Mouse (Mus musculus): ENCODE measurements at regions not wholly inside any gene's neighbourhood (a gene's known extent, or its start where the extent isn't known, plus 50 kb on each side); places are given as distances from the start of the nearest gene placed in this dataset.

GRCm38 (mm10) chr9:47423462-47423832, 106.5 kb upstream of the Cadm1 start:
- ATAC-seq (replicated peaks; ENCODE audit: poor library complexity, severe bottlenecking): no peak

- ATAC-seq (replicated peaks; ENCODE audit: poor library complexity, severe bottlenecking): no peak
Measured at GRCm38 (mm10) chr9:47424191-47424590, 105.8 kb upstream of the Cadm1 start.

GRCm38 (mm10) chr9:47426712-47427111, 103.3 kb upstream of the Cadm1 start:
- no peak for ATAC-seq (replicated peaks; ENCODE audit: poor library complexity, severe bottlenecking)

GRCm38 (mm10) chr9:47428710-47429341, 101.1 kb upstream of the Cadm1 start:
- no peak for ATAC-seq (replicated peaks; ENCODE audit: poor library complexity, severe bottlenecking)

DNA sequence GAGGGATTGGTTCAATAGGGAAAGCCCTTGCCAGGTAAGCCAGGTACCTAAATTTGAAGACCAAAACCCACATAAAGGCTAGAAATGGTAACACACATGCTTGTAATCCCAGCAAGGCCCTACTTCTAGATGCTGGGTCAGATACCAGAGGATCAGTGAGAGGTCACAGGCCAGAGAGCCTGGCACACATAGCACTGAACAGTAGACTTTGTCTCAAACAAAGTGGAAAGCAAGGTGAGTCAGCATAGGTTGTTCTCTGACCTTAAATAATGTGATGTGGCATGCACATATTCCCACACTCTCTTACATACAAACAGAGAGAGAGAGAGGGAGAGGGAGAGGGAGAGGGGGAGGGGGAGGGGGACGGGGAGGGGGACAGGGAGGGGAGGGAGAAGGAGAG, 100.3 kb upstream of the Cadm1 start:
- no peak for ATAC-seq (replicated peaks; ENCODE audit: poor library complexity, severe bottlenecking)

- ATAC-seq (replicated peaks; ENCODE audit: poor library complexity, severe bottlenecking): no peak
Measured at GRCm38 (mm10) chr9:47432715-47433114, 97.3 kb upstream of the Cadm1 start.

DNA sequence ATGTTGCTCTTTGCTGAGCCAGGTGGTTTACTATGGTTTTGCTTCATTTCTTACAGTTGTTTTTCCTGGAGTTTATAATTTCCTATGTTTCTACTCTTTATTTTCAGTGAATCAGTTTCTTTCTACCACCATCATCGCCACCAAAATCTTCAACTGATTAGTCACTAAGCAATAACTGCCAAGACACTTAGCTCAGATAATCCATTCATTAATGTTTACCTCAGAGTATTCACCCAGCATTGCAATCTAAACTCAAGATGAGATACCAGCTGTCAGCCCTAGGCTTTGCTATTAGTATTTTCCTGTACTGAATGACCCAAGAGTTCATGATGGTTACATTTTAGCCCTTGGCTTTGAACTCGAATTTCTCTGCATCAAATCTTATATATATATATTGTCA, 96.8 kb upstream of the Cadm1 start:
- ATAC-seq (replicated peaks; ENCODE audit: poor library complexity, severe bottlenecking): no peak

DNA sequence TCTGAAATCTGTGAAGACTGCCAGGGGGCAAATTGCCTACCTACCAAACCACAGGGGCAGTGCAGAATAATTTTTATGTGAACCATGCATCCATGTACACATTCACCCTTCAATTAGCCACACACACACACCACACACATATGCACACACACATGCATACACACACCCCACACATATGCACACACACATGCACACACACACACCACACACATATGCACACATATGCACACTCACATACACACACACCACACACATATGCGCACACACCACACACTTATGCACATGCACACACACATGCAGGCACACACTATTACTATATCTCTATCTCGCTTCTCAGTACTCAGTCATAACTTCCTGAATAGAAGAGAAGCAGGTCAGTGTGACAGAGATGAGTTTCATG, 95.9 kb upstream of the Cadm1 start:
- ATAC-seq (replicated peaks; ENCODE audit: poor library complexity, severe bottlenecking): no peak

DNA sequence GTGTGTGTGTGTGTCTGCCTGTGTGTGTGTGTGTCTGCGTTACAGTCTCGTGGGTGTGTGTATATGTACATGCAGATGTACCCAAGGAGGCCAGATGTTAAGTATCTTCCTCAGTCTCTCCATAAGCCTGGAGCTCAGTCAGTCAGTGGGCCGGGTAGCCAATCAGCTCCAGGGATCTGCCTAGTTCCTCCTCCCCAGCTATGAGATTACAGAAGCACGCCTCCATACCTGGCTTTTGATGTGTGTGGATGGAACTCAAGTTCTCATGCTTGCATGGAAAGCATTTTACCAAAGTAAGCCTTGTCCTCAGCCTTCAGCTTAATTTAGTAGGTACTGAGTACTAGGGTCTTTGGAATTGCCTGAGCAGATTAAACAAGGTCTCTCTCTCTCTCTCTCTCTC, 91.0 kb upstream of the Cadm1 start:
- no peak for ATAC-seq (replicated peaks; ENCODE audit: poor library complexity, severe bottlenecking)

GRCm38 (mm10) chr9:47439506-47439905, 90.5 kb upstream of the Cadm1 start:
- ATAC-seq (replicated peaks; ENCODE audit: poor library complexity, severe bottlenecking): no peak

GRCm38 (mm10) chr9:47440128-47440527, 89.8 kb upstream of the Cadm1 start:
- ATAC-seq (replicated peaks; ENCODE audit: poor library complexity, severe bottlenecking): no peak

- ATAC-seq (replicated peaks; ENCODE audit: poor library complexity, severe bottlenecking): no peak
Measured at GRCm38 (mm10) chr9:47441155-47441554, 88.8 kb upstream of the Cadm1 start.

DNA sequence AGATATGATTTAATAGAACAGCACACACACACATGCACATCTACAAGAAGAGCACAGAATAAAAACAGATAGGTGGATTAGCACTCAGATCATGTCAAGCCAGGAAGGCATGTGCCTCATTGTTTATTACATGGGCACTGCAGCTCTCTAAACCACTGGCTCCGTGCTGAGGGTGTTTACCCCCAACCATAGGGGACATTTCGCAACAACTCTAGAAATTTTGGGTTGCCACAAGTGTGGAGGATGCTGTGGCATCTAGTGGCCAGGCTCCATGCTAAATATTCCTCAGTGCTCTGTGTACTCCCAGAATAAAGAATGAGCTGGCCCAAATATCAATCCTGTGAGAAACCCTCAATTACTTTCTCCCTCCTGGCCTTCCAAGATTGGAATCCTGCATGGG, 85.8 kb upstream of the Cadm1 start:
- ATAC-seq (replicated peaks; ENCODE audit: poor library complexity, severe bottlenecking): no peak

DNA sequence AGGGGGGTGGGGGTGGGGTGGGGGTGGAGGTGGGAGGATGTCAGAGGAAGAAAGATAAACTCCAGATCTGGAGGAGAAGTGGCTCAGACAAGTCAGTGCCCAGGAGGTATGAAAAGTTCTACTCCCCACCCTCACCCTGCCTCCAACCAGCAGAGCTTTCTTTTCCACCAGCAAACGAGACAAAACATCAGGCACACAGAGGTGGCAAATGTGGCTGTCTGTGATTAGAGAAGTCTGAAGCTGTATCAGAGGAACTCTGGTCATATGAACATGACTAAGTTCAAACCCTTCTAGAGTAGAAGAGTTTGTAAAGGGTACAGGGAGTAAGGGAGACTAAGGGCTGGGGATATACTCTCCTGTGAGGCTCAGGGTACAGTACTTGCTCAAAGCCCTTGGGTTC, 85.2 kb upstream of the Cadm1 start:
- no peak for ATAC-seq (replicated peaks; ENCODE audit: poor library complexity, severe bottlenecking)

GRCm38 (mm10) chr9:47445332-47445731, 84.6 kb upstream of the Cadm1 start:
- ATAC-seq (replicated peaks; ENCODE audit: poor library complexity, severe bottlenecking): no peak

DNA sequence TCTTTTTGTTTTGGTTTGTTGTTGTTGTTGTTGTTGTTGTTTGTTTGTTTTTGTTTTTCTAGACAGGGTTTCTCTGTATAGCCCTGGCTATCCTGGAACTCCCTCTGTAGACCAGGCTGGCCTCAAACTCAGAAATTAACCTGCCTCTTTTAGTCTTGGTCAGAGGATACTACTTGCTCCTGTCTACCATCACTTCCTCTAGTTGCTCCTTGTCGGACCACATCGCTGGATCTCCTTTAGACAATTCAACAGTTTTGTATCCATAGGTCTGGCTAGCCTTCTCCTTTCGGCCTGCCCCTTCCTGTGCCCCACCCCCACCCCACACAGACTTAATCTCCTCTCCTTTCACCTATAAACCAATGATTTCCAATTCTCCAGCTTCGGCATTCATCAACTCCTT, 77.2 kb upstream of the Cadm1 start:
- ATAC-seq (replicated peaks; ENCODE audit: poor library complexity, severe bottlenecking): no peak

DNA sequence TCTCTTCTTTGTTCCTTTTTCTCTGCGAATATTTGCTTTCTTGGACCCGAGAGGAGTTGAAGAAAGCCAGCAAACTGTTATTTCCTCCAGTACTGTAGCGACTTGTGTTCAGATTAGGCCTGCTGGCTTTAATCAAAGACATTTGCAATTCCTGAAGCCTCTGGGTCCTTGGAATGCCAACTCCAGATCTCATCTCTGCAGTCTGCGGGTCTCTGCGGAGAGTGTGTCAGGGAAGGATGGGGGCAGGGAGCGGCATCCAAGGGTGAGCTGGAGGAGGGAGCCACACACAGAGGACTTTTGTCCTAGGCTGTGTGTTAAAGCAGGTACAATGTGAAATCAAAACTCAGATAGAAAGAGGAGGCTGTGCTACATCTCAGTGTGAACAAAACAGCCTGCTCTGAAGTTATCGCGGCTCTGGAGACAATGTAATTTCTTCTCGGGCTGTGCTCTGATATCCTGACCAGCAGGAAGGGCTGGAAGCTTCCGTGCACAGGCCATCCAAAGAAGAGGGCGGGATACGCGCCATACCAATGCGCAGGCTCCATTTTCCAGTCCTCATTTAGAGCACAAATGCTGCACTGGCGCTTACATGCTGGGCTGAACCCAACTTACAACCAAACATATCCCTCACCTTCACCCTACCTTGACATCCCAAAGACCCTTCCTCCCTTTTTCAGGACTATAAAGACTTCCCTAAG, 71.1 kb upstream of the Cadm1 start:
- no peak for ATAC-seq (replicated peaks; ENCODE audit: poor library complexity, severe bottlenecking)

GRCm38 (mm10) chr9:47459461-47460049, 70.4 kb upstream of the Cadm1 start:
- ATAC-seq (replicated peaks; ENCODE audit: poor library complexity, severe bottlenecking): no peak

DNA sequence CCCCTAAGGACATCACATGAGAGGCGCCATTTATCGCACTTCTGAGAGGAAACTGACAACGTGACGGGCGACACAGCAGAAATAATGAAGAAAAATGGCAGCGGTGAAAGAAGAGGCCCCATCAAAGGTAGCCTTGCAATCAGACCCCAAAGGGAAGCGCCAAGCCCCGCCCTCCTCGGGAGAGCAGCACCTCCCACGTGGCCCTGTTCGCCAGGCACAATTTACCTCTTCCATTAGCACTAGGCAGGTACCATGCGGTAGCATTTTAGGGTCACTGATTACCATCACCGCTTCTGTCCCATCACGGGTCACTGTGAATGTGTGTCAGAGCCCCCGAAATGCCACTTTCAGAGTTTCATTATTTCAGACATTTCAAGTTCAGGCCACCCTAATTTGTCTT, 69.7 kb upstream of the Cadm1 start:
- ATAC-seq (replicated peaks; ENCODE audit: poor library complexity, severe bottlenecking): no peak

GRCm38 (mm10) chr9:47461915-47462314, 68.1 kb upstream of the Cadm1 start:
- ATAC-seq (replicated peaks; ENCODE audit: poor library complexity, severe bottlenecking): no peak

DNA sequence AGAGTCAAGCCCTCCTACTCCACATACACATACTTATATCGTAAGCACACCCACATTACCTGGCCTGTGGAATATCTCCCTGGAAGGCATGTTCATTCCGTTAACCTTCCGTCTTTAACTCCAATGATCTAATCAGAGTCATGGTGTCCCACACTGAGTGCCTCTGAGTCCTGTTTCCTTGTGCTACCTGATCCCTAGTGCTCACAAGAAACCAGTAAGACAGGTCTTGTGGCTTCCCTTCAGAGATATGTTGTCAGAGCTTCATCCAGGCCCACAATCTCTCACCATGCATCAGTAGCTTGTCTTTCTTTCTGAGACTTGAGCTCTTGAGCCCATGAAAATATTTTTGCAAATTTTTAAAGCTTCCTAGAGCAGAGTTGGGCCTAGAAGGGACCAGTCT, 63.2 kb upstream of the Cadm1 start:
- ATAC-seq (replicated peaks; ENCODE audit: poor library complexity, severe bottlenecking): no peak

DNA sequence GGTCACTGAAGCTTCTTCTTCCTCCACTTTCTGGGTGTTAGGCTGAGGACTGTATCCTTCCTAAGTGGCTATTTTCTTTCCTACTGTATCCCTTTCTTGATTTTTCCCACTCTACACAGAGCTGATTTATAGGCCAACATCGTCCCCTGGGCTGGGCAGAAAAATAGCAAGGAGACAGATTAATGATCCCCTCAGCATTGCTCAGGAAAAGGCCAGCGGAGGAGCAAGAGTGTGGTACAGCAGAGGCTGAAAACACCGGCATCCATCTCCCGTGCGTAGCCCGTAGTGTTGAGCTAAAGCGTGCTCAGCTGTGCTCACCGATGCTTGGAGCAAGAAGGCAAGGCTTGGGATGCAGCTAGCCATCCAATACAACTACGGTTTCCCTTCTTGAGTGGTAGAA, 62.2 kb upstream of the Cadm1 start:
- no peak for ATAC-seq (replicated peaks; ENCODE audit: poor library complexity, severe bottlenecking)
